Mouse (Mus musculus) kidney, adult 2 months (tissue): ENCODE data around the gene Sox5. TPM values are rescaled to one million over a fixed set of nuclear protein-coding genes. Genes with fewer than 3 reads are reported as not detected.
A peak's percentile ranks its signal among the peaks of the same experiment; 100 is the strongest.

ENCODE experiments used
- DNase-seq: peaks from one replicate; pipeline ENCODE4 v3.0.0; 2021
- H3K27ac ChIP-seq: fragments of 200-500 bp; 2 replicates; pipeline ENCODE4 v1.5.1; 2012; ENCODE audit warnings: low read depth, low read length, control low read depth, inconsistent platforms; ENCODE audit not compliant: insufficient read depth
- H3K27me3 ChIP-seq: fragments of 200-500 bp; replicated peaks from 2 replicates; pipeline ENCODE4 v1.6.1; 2012; ENCODE audit warnings: mild to moderate bottlenecking, moderate library complexity, low read length, inconsistent platforms; ENCODE audit not compliant: control insufficient read depth, insufficient read depth
- H3K36me3 ChIP-seq: fragments of 200-500 bp; 2 replicates; pipeline ENCODE4 v1.6.1; 2012; ENCODE audit warnings: mild to moderate bottlenecking, moderate library complexity, low read length, inconsistent platforms; ENCODE audit not compliant: control insufficient read depth, insufficient read depth
- H3K4me1 ChIP-seq: fragments of 200-500 bp; 2 replicates; pipeline ENCODE4 v1.6.1; 2011; ENCODE audit warnings: low read length; ENCODE audit not compliant: control insufficient read depth, insufficient read depth
- H3K4me3 ChIP-seq: fragments of 200-500 bp; 2 replicates; pipeline ENCODE4 v1.5.1; 2011; ENCODE audit warnings: mild to moderate bottlenecking, low read depth, low read length, control low read depth; ENCODE audit not compliant: insufficient read depth
- CTCF ChIP-seq: fragments of 200-500 bp; conservative IDR thresholded peaks from 2 replicates; pipeline ENCODE4 v1.5.1; 2011; ENCODE audit warnings: low read depth, mild to moderate bottlenecking, control low read depth, low read length, moderate library complexity, mixed read lengths; ENCODE audit not compliant: insufficient read depth, insufficient read length
- POLR2A ChIP-seq: fragments of 200-500 bp; IDR thresholded peaks from one replicate; pipeline ENCODE4 v1.6.1; 2011; ENCODE audit warnings: low read depth, low read length, control low read depth
- WGBS: fragments of 180-500 bp; shearing (Covaris S2); methylation state at CpG from one replicate; pipeline ENCODE4 v1.1.7; 2018; 5-methylcytosine and 5-hydroxymethylcytosine counted together
- polyA plus RNA-seq: library from polyadenylated mRNA; depleted of rRNA; stranded (reverse); fragments of >200 nt; gene quantifications from 2 replicates; pipeline ENCODE4 v1.2.3, GENCODE M21; 2012

Gene Sox5
- polyA plus RNA-seq, 1 experiment = 2.9 TPM

GRCm38 (mm10) chr6:144075327-144075941 lies 706.3 kb downstream of the Sox5 start:
- Histone ChIP-seq H3K27ac (no peak overlapping the region), H3K4me1 (no peaks in the 10 kb centered on the region), H3K36me3 (no peaks in the 10 kb centered on the region), H3K4me3 (no peak overlapping the region), H3K27me3 (no peaks in the 10 kb centered on the region)
- DNase-seq = no peak
- no peak for TF ChIP-seq CTCF
- TF ChIP-seq POLR2A = no peak
- WGBS = 58% methylated on average over 12 of the region's 12 CpGs

- Histone ChIP-seq H3K4me1 (no peaks in the 10 kb centered on the region), H3K27me3 (no peaks in the 10 kb centered on the region), H3K4me3 (no peak overlapping the region), H3K27ac (no peak overlapping the region), H3K36me3 (no peaks in the 10 kb centered on the region)
- 48% methylated on average over 9 of the region's 9 CpGs for WGBS
- DNase-seq = no peak
- TF ChIP-seq POLR2A = no peak
- TF ChIP-seq CTCF = no peak
Measured at GRCm38 (mm10) chr6:144074826-144075225, 707.0 kb downstream of the Sox5 start.

- Histone ChIP-seq H3K4me1 (no peaks in the 10 kb centered on the region), H3K27ac (no peak overlapping the region), H3K36me3 (no peaks in the 10 kb centered on the region), H3K27me3 (no peaks in the 10 kb centered on the region), H3K4me3 (no peak overlapping the region)
- 83% methylated on average over 5 of the region's 5 CpGs for WGBS
- DNase-seq = peak; percentile 12
- no peak for TF ChIP-seq POLR2A
- no peak for TF ChIP-seq CTCF
Measured at GRCm38 (mm10) chr6:144070461-144070860, 711.3 kb downstream of the Sox5 start.

GRCm38 (mm10) chr6:144067491-144067890 lies 714.3 kb downstream of the Sox5 start:
- no peak overlapping the region for H3K4me3 ChIP-seq
- no peaks in the 10 kb centered on the region for H3K4me1 ChIP-seq
- no peak overlapping the region for H3K27ac ChIP-seq
- 80% methylated on average over 7 of the region's 7 CpGs for WGBS
- no peak for TF ChIP-seq CTCF
- TF ChIP-seq POLR2A = no peak
- H3K36me3 ChIP-seq = no peaks in the 10 kb centered on the region
- DNase-seq = peak; percentile 14
- H3K27me3 ChIP-seq = no peaks in the 10 kb centered on the region

GRCm38 (mm10) chr6:144062428-144062827 lies 719.3 kb downstream of the Sox5 start:
- no peak overlapping the region for H3K4me3 ChIP-seq
- no peak for TF ChIP-seq POLR2A
- no peak for TF ChIP-seq CTCF
- no peak overlapping the region for H3K27ac ChIP-seq
- no peaks in the 10 kb centered on the region for H3K27me3 ChIP-seq
- H3K4me1 ChIP-seq = no peaks in the 10 kb centered on the region
- H3K36me3 ChIP-seq = no peaks in the 10 kb centered on the region
- no peak for DNase-seq
- 93% methylated on average over 8 of the region's 8 CpGs for WGBS

- no peak overlapping the region for H3K27ac ChIP-seq
- DNase-seq = no peak
- H3K4me1 ChIP-seq = no peaks in the 10 kb centered on the region
- TF ChIP-seq POLR2A (no peak), CTCF (no peak)
- H3K27me3 ChIP-seq = no peaks in the 10 kb centered on the region
- no peaks in the 10 kb centered on the region for H3K36me3 ChIP-seq
- H3K4me3 ChIP-seq = no peak overlapping the region
- WGBS = 92% methylated on average over 8 of the region's 8 CpGs
Measured at GRCm38 (mm10) chr6:144061814-144062213, 720.0 kb downstream of the Sox5 start.

GRCm38 (mm10) chr6:144057098-144057632 lies 724.6 kb downstream of the Sox5 start:
- 87% methylated on average over 14 of the region's 14 CpGs for WGBS
- no peak overlapping the region for H3K4me3 ChIP-seq
- no peaks in the 10 kb centered on the region for H3K36me3 ChIP-seq
- no peaks in the 10 kb centered on the region for H3K4me1 ChIP-seq
- H3K27me3 ChIP-seq = no peaks in the 10 kb centered on the region
- no peak for DNase-seq
- TF ChIP-seq CTCF = no peak
- TF ChIP-seq POLR2A = no peak
- H3K27ac ChIP-seq = no peak overlapping the region
